Mouse (Mus musculus) lung, embryonic 15.5 days (tissue): ENCODE results near the gene Neurog2. TPM values are rescaled to one million over a fixed set of nuclear protein-coding genes. Genes with fewer than 3 reads are reported as not detected.

Source experiments
- ATAC-seq: fragments of 200-750 bp; cut with Nextera tagmentation; 2 replicates; pipeline ENCODE4 v1.8.0; 2017; ENCODE audit warnings: moderate number of reproducible peaks, borderline replicate concordance; ENCODE audit not compliant: low FRiP score, low TSS enrichment; ENCODE audit errors: extremely low read depth
- H3K27ac ChIP-seq: fragments of 300-500 bp; sonication (generic); 2 replicates; pipeline ENCODE4 v1.5.1; 2015; ENCODE audit warnings: moderate library complexity, mild to moderate bottlenecking, inconsistent platforms
- H3K27me3 ChIP-seq: fragments of 300-500 bp; sonication (generic); 2 replicates; pipeline ENCODE4 v1.6.1; 2015; ENCODE audit warnings: inconsistent platforms
- H3K36me3 ChIP-seq: fragments of 300-500 bp; sonication (generic); 2 replicates; pipeline ENCODE4 v1.6.1; 2015; ENCODE audit warnings: inconsistent platforms
- H3K4me1 ChIP-seq: fragments of 300-500 bp; sonication (generic); 2 replicates; pipeline ENCODE4 v1.6.1; 2015; ENCODE audit warnings: inconsistent platforms
- H3K4me2 ChIP-seq: fragments of 300-500 bp; sonication (generic); 2 replicates; pipeline ENCODE4 v1.6.1; 2015; ENCODE audit warnings: inconsistent platforms, mild to moderate bottlenecking, moderate library complexity
- H3K4me3 ChIP-seq: fragments of 300-500 bp; sonication (generic); 2 replicates; pipeline ENCODE4 v1.5.1; 2015; ENCODE audit warnings: mild to moderate bottlenecking, inconsistent platforms
- H3K9ac ChIP-seq: fragments of 300-500 bp; sonication (generic); 2 replicates; pipeline ENCODE4 v1.6.1; 2015; ENCODE audit warnings: inconsistent platforms
- H3K9me3 ChIP-seq: fragments of 300-500 bp; sonication (generic); 2 replicates; pipeline ENCODE4 v1.6.1; 2016; ENCODE audit warnings: inconsistent platforms
- WGBS: fragments of 180-500 bp; shearing (Covaris S2); methylation state at CpG from one replicate; pipeline ENCODE4 v1.1.7; 2015; 5-methylcytosine and 5-hydroxymethylcytosine counted together
- polyA plus RNA-seq: library from polyadenylated mRNA; unstranded; fragments of >200 nt; fragmentation: Nextera tagmentation; extraction: Ambion mirVana; gene quantifications from 2 replicates; pipeline ENCODE4 v1.2.1, GENCODE M21; 2015

The Neurog2 gene
- polyA plus RNA-seq, 1 experiment from 2014 or later: not detected

DNA sequence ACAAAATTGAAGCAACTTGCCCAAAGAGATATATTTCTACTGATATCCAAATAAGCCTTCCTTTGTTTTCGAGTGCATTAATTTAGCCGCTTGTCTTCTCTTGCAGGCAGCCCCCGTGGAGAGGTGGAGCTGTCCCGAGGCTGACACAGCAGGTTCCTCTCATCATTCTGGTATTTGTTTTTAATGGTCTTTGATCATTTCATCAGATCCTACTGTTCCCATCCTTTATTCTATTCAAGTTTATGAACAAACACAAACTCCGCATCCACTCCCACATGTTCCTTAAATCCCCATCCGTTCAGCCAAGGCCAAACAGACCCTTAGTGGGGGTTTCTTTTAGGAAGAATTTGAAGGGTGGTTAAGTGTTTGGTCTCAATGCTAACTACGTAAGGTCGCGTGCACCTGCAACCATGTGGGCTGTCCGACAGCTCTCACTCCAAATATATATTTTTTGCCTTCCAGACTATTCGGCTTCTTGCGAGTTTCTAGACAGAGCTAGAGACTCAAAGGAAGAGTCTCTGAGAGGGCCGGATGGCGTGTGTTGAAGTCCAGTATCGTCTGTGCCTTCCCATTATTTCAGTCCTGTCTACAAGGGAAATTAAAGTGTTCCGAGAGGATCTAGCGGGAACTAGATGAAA, 2.1 kb upstream of the Neurog2 start:
- Histone ChIP-seq H3K9ac (no peak overlapping the region), H3K9me3 (no peaks in the 10 kb centered on the region), H3K27ac (no peak overlapping the region), H3K4me3 (no peak overlapping the region), H3K36me3 (no peaks in the 10 kb centered on the region), H3K4me1 (peaks cover 41% of the 10 kb centered on the region), H3K27me3 (peaks cover 96% of the 10 kb centered on the region), H3K4me2 (no peak overlapping the region)
- ATAC-seq: no peak
- 5% methylated on average over 17 of the region's 17 CpGs for WGBS

GRCm38 (mm10) chr3:127631582-127631981, 1.4 kb upstream of the Neurog2 start:
- no peak for ATAC-seq
- Histone ChIP-seq H3K9ac (no peak overlapping the region), H3K4me2 (no peak overlapping the region), H3K36me3 (no peaks in the 10 kb centered on the region), H3K9me3 (no peaks in the 10 kb centered on the region), H3K27ac (no peak overlapping the region), H3K27me3 (peaks cover 94% of the 10 kb centered on the region), H3K4me1 (peaks cover 38% of the 10 kb centered on the region), H3K4me3 (no peak overlapping the region)
- WGBS: under 1% methylated on average over 10 of the region's 10 CpGs

GRCm38 (mm10) chr3:127632531-127632930, 404 bp upstream of the Neurog2 start:
- ATAC-seq: no peak
- H3K4me1 ChIP-seq: peaks cover 36% of the 10 kb centered on the region
- peaks cover 94% of the 10 kb centered on the region for H3K27me3 ChIP-seq
- H3K36me3 ChIP-seq: no peaks in the 10 kb centered on the region
- peak overlapping the region; percentile 29 for H3K4me3 ChIP-seq
- peak overlapping the region; percentile 72 for H3K4me2 ChIP-seq
- no peak overlapping the region for H3K27ac ChIP-seq
- H3K9ac ChIP-seq: no peak overlapping the region
- H3K9me3 ChIP-seq: no peaks in the 10 kb centered on the region
- WGBS: 1% methylated on average over 31 of the region's 32 CpGs

- Histone ChIP-seq H3K9me3 (no peaks in the 10 kb centered on the region), H3K4me2 (peak overlapping the region; percentile 72), H3K27ac (no peak overlapping the region), H3K9ac (no peak overlapping the region), H3K36me3 (no peaks in the 10 kb centered on the region), H3K4me1 (peaks cover 25% of the 10 kb centered on the region), H3K27me3 (peaks cover 95% of the 10 kb centered on the region), H3K4me3 (peak overlapping the region; percentile 29)
- 1% methylated on average over 58 of the region's 58 CpGs for WGBS
- peak; percentile 79 for ATAC-seq
Measured at GRCm38 (mm10) chr3:127634101-127634983, 1.4 kb downstream of the Neurog2 start.

DNA sequence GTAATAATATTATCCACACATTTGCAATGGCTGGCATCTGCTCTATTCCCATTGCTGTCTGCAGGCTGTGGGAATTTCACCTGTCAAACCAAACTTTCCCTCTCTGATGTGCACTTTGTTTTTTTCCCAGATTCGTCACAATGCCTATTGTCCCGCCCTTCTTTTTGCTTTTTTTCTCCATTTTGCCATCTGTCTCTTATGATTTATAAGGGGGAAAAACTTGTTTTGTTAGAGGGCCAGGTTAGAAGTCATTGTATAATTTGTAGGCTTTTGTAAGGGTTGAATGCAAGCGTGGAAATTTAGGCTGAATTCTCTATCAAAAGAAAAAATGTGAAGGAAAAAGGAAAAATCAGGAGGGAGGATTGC, 2.0 kb downstream of the Neurog2 start:
- Histone ChIP-seq H3K9ac (no peak overlapping the region), H3K4me2 (no peak overlapping the region), H3K27ac (no peak overlapping the region), H3K27me3 (peaks cover 95% of the 10 kb centered on the region), H3K4me1 (peaks cover 25% of the 10 kb centered on the region), H3K4me3 (no peak overlapping the region), H3K9me3 (no peaks in the 10 kb centered on the region), H3K36me3 (no peaks in the 10 kb centered on the region)
- WGBS: 5% methylated on average over 3 of the region's 3 CpGs
- ATAC-seq: no peak

DNA sequence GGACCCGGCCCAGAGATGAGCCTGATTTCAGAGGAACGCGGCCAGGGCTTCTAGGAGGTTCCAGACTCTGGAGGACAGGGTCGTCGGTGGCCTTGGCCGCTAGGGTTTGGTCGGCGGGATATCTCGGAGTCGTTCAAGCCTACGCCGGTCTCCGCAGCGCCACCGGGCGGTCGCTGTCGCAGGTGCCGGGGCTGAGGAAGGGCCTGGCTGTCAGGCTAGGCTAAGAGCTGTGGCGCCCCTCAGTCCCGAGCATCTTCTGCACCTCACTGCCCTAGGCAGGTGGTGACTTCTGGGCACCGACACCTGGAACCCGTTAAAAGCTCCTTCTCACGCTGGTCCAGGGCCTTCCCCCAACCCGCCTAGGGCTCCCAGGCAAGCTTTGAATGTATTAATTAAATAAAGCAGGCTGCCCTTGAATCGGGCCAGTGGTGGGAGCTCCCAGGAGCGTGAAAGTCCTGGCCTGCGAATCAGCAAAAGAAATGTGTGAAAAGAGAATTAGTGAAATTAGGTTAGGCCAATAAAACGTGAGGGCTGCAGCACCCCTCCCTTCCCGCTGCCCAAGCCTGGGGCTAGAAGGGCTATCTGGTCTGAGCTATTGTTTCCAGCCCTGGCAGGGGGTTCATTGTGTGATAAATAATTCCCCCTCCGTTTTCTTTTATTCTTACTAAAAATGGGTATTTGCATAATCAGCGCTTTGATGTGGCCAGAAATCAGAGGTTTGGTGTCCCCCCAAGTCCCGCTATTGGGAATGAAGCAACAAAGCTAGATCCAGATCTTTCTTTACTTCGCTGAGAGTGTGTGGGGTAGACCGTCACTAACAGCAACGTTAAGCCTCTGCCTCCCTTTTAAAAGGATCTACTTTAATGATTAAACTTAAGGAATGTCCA, 7.2 kb downstream of the Neurog2 start:
- no peaks in the 10 kb centered on the region for H3K9me3 ChIP-seq
- ATAC-seq: no peak
- no peaks in the 10 kb centered on the region for H3K36me3 ChIP-seq
- peak overlapping the region; percentile 42; the same call in 1 of the 2 replicates for H3K4me2 ChIP-seq
- WGBS: 2% methylated on average over 36 of the region's 36 CpGs
- no peak overlapping the region for H3K27ac ChIP-seq
- no peak overlapping the region for H3K9ac ChIP-seq
- H3K27me3 ChIP-seq: peaks cover 94% of the 10 kb centered on the region
- peaks cover 11% of the 10 kb centered on the region for H3K4me1 ChIP-seq
- H3K4me3 ChIP-seq: peak overlapping the region; percentile 1; the same call in 1 of the 2 replicates

DNA sequence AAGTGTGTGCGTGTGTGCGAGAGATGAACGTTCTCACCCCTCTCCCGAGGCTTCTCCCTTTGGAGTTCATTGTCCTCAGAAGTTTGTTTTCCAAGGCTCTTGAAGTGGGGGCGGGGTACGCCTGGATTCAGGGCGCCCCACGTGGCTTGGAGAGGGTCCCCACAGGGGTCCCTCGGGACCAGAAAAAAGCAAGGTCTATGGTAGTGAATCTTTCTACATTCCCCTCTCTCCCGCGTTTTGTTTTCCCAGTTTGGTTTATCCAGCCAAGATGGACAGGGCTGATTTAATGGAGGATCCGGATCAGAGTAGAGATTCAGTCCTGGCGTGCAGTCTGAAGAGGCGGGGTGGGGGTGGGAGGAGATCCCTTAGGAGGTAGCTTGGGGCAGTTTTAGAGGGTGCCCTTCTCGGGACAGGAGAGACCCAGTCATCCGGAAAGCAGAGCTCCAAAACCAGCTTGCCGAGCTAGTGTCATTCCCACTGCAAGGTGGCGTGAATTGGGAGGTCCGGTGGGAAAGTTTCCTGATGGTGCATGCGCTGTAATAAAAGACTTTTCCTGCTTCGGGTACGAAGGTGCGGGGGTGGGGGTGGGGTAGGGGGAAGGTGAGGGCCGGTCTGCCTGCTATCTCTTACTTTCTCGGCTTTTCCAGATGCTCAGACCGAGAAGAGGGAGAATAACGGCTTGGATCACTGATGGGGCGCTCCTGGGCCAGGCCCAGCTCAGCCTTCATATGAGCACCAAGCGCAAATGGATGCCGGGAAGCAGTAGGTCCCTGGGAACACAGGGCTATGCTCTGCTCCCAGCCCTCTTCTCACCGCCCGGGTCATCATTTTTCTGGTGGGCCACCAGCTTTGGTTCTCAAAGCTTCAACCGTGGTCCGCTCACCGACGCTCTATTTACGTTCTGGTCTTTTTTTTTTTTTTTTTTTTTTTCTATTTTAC, 8.1 kb downstream of the Neurog2 start:
- Histone ChIP-seq H3K27ac (no peak overlapping the region), H3K4me1 (peaks cover 11% of the 10 kb centered on the region), H3K4me3 (peak overlapping the region; percentile 11; the same call in 1 of the 2 replicates), H3K27me3 (peaks cover 96% of the 10 kb centered on the region), H3K36me3 (no peaks in the 10 kb centered on the region), H3K4me2 (peak overlapping the region; percentile 42), H3K9ac (no peak overlapping the region), H3K9me3 (no peaks in the 10 kb centered on the region)
- 2% methylated on average over 37 of the region's 37 CpGs for WGBS
- ATAC-seq: no peak

DNA sequence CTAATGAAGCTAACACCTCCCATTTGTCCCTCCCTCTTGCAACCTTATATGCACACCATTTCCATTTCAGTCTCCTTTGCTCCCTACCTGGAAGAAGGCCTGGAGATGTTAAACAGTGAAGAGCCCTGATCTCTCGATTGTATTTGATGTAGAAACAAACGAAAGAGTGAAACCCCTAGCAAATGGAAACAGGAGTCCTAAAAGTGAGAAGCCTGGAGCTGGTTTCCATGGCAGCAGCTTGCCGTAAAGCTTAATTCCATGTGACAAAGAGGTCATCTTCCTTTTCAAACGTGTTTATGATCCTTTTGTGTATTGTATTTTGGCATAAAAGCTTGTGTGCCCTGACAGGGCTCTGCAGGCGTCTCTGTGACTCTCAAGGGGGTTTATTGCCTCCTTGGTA, 9.3 kb downstream of the Neurog2 start:
- H3K9ac ChIP-seq: no peak overlapping the region
- no peaks in the 10 kb centered on the region for H3K9me3 ChIP-seq
- H3K27me3 ChIP-seq: peaks cover 96% of the 10 kb centered on the region
- H3K4me2 ChIP-seq: no peak overlapping the region
- H3K4me3 ChIP-seq: no peak overlapping the region
- H3K36me3 ChIP-seq: no peaks in the 10 kb centered on the region
- WGBS: 11% methylated on average over 5 of the region's 5 CpGs
- ATAC-seq: no peak
- peaks cover 11% of the 10 kb centered on the region for H3K4me1 ChIP-seq
- H3K27ac ChIP-seq: no peak overlapping the region

DNA sequence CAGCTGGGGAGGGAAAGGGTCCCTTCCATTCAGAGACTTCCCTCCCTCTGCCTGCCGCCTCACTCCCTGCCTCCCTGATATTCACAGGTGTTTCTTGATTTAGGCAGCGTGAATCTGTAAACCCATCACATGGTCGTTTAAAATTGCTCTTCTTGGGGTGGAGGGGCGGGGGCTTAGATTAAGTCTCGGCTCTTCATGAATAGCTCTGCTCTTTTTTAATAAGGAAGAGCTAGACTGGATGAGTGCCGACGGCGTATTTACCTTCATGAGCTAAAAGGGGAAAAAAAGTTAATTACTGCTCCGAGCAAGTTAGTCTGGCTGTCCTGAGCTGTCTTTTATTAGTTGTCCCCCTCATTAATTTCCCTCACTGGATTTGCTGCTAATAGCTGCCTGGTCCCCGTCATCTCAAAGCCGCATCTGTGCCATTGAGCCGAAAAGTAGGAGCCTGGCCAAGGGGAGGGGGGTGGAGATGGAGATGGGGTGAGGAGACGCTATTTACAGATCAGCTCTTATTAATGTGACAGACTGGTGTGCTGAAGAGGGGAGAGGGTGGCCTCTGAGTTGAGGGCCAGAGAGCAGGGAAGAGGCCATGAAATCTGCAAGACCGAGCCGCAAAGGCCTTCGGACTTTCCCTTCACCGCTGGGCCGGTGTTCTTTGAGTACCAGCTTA, 13.4 kb downstream of the Neurog2 start:
- Histone ChIP-seq H3K4me1 (0 out of 2 replicates have a peak, but pooled peaks cover under 1% of the 10 kb centered on the region), H3K36me3 (no peaks in the 10 kb centered on the region), H3K9me3 (no peaks in the 10 kb centered on the region), H3K27ac (no peak overlapping the region), H3K27me3 (peaks cover 57% of the 10 kb centered on the region), H3K4me3 (no peak overlapping the region), H3K9ac (no peak overlapping the region), H3K4me2 (no peak overlapping the region)
- 48% methylated on average over 18 of the region's 18 CpGs for WGBS
- no peak for ATAC-seq

- no peak overlapping the region for H3K4me2 ChIP-seq
- H3K4me1 ChIP-seq: no peaks in the 10 kb centered on the region
- H3K9ac ChIP-seq: no peak overlapping the region
- H3K9me3 ChIP-seq: no peaks in the 10 kb centered on the region
- H3K36me3 ChIP-seq: no peaks in the 10 kb centered on the region
- H3K4me3 ChIP-seq: no peak overlapping the region
- 54% methylated on average over 7 of the region's 7 CpGs for WGBS
- H3K27me3 ChIP-seq: peaks cover 2% of the 10 kb centered on the region; the same call in 1 of the 2 replicates
- no peak overlapping the region for H3K27ac ChIP-seq
- ATAC-seq: no peak
Measured at GRCm38 (mm10) chr3:127651742-127652653, 19.1 kb downstream of the Neurog2 start.
